Comparison of ENCODE assay signal across 8 mouse cellular contexts in the genomic region with DNA sequence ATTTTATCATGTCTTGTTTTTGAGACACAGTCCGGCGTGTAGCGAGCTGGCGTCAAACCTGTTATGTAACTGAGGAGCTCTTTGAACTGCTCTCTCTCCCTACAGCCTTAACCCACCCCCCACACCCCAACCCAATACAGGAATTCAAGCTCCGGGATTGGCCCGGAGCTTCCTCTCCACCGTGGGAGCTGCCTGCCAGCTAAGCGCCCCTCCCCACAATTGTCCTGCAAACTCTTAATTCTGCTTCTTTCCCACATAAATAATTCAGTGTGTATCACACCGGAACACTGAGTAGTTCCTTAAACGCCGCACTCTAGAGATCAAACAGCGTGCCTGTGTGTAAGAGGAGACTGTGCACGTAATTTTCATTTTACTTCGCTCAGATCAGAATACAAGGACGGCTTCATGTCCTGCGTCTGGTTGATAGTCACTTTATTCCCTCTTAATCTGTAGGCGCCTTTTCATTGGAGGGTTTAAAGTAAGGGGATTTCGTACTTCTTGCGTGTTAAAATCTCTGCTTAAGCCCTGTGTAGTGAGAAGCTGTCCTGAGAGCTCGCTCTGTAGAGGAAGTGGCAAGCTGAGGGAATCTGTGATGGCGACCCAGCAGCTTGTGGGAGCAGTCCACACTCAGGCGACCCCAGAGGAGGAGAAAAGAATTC.
DNase-seq lines count a peak whose midpoint lies in the region; ATAC-seq and TF ChIP-seq lines count a peak whose summit lies in the region.

No protein-coding gene starts in this region.

- no peaks in the 10 kb centered on the region for H3K36me3 ChIP-seq in forebrain, postnatal 0 days (ENCODE audit: insufficient read depth)
- no peaks in the 10 kb centered on the region for H3K36me3 ChIP-seq in hindbrain, embryonic 15.5 days
- no peaks in the 10 kb centered on the region for H3K36me3 ChIP-seq in stomach, embryonic 14.5 days (ENCODE audit: control insufficient read depth, insufficient read depth, low read length)

- no peak for TF ChIP-seq CTCF in forebrain, postnatal 0 days (IDR thresholded peaks at IDR 0.05; ENCODE audit: low read depth)

- intact Hi-C loops in left cerebral cortex, postnatal 4 days (cut with DNase I): no loop called here
- intact Hi-C loops in gastrocnemius, postnatal 14 days (cut with DNase I; ENCODE audit: low total_unique reads): no loop called here

- H3K4me3 ChIP-seq in forebrain, postnatal 0 days (ENCODE audit: low read depth, low read length): peak overlapping the region; percentile 33
- peak overlapping the region; percentile 36 for H3K4me3 ChIP-seq in hindbrain, embryonic 15.5 days
- H3K4me3 ChIP-seq in stomach, embryonic 14.5 days (ENCODE audit: low read depth, low read length): peak overlapping the region; percentile 35

- ATAC-seq in forebrain, postnatal 0 days: peak; percentile 89
- ATAC-seq in hindbrain, embryonic 15.5 days (ENCODE audit: low FRiP score, low read depth): peak; percentile 91
- ATAC-seq in stomach, embryonic 14.5 days (ENCODE audit: insufficient number of reproducible peaks, insufficient read depth, low FRiP score, low read depth): peak; percentile 58; the same call in 1 of the 2 replicates

- DNase-seq in ES-CJ7 (ENCODE audit: low read depth, low spot score): peak; percentile 79
- peak; percentile 62 for DNase-seq in cerebellum, adult 11-12 months
- peak; percentile 76 for DNase-seq in forebrain, postnatal 0 days
- peak; percentile 70 for DNase-seq in left cerebral cortex, postnatal 4 days
- DNase-seq in mesoderm, embryonic 11.5 days (ENCODE audit: low read depth, low spot score): peak; percentile 82
- DNase-seq in gastrocnemius, postnatal 14 days: no peak

- no peaks in the 10 kb centered on the region for H3K9me3 ChIP-seq in forebrain, postnatal 0 days (ENCODE audit: low read length)
- no peaks in the 10 kb centered on the region for H3K9me3 ChIP-seq in hindbrain, embryonic 15.5 days
- no peaks in the 10 kb centered on the region for H3K9me3 ChIP-seq in stomach, embryonic 14.5 days (ENCODE audit: control insufficient read depth, low read depth, low read length)

- peak overlapping the region; percentile 56 for H3K4me2 ChIP-seq in forebrain, postnatal 0 days (ENCODE audit: low read depth)
- peak overlapping the region; percentile 69 for H3K4me2 ChIP-seq in hindbrain, embryonic 15.5 days
- H3K4me2 ChIP-seq in stomach, embryonic 14.5 days (replicated peaks; ENCODE audit: low read depth, low read length): peak overlapping the region; percentile 82

- 1% methylated on average over 22 of the region's 22 CpGs for WGBS in forebrain, postnatal 0 days
- WGBS in hindbrain, embryonic 15.5 days: under 1% methylated on average over 22 of the region's 22 CpGs
- WGBS in stomach, embryonic 14.5 days: 2% methylated on average over 22 of the region's 22 CpGs

- peak overlapping the region; percentile 77 for H3K27ac ChIP-seq in forebrain, postnatal 0 days (ENCODE audit: low read depth, low read length)
- H3K27ac ChIP-seq in hindbrain, embryonic 15.5 days (replicated peaks): peak overlapping the region; percentile 88
- H3K27ac ChIP-seq in stomach, embryonic 14.5 days (ENCODE audit: low read length): 0 out of 2 replicates have a peak overlapping the region, but pooled peaks have one; percentile 22

- H3K9ac ChIP-seq in forebrain, postnatal 0 days: 0 out of 2 replicates have a peak overlapping the region, but pooled peaks have one; percentile 31
- peak overlapping the region; percentile 43 for H3K9ac ChIP-seq in hindbrain, embryonic 15.5 days
- H3K9ac ChIP-seq in stomach, embryonic 14.5 days (replicated peaks; ENCODE audit: low read depth, low read length): no peak overlapping the region

- peaks cover 5% of the 10 kb centered on the region; the same call in 1 of the 2 replicates for H3K4me1 ChIP-seq in forebrain, postnatal 0 days (ENCODE audit: insufficient read depth)
- peaks cover 34% of the 10 kb centered on the region for H3K4me1 ChIP-seq in hindbrain, embryonic 15.5 days (replicated peaks)
- H3K4me1 ChIP-seq in stomach, embryonic 14.5 days (ENCODE audit: control insufficient read depth, insufficient read depth, low read length): 0 out of 2 replicates have a peak, but pooled peaks cover 4% of the 10 kb centered on the region

- H3K27me3 ChIP-seq in forebrain, postnatal 0 days (ENCODE audit: insufficient read depth, low read length): no peaks in the 10 kb centered on the region
- H3K27me3 ChIP-seq in hindbrain, embryonic 15.5 days: no peaks in the 10 kb centered on the region
- no peaks in the 10 kb centered on the region for H3K27me3 ChIP-seq in stomach, embryonic 14.5 days (ENCODE audit: control insufficient read depth, insufficient read depth, low read length)

Comparison
In these comparisons a context has a peak if more than half of its experiments do, and no peak if none do; other contexts are left out.
1. H3K27ac ChIP-seq: peak in every context shown above with its lines; median percentile 88 in hindbrain, embryonic 15.5 days; 77 in forebrain, postnatal 0 days; 22 in stomach, embryonic 14.5 days.